Mouse (Mus musculus): ENCODE results near the gene Limch1. TPM values are rescaled to one million over a fixed set of nuclear protein-coding genes. Genes with fewer than 3 reads are reported as not detected.

The Limch1 gene
- total RNA-seq, 2 experiments from 2014 or later = 121 to 127 TPM

DNA sequence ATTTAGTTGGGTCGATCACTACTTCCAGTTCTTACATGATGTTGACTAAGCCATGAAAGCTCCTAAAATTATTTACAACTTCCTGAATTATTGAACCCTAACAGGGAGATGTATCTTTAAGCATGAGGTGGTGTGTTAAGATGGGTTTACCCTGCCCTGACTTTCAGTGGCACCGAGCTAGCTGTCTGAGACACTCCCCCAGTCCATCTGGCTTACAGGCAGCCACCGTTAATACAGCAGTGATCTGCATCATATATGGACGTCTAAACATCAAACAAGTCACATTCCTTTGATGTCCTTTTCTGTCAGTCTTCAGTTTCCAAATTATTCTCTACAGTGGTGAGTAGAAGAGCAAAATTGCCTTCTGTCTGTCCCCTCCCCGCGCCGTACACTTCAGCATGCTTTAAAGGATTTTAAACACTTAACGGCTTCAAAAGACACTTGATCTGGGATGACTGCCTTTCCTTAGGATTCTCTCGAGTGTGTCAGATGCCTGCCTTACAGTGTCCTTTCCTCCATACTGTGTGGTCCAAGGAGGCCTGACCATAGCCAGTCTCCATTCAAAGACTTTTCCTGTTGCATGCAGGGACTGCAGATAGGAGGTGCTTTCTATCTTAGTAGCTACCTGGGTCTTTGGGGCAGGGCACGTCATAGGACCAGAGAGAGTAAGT, 187.6 kb downstream of the Limch1 start:
- intact Hi-C loops (cut with DNase I) = no loop called here
- no peak for DNase-seq (ENCODE audit: extremely low spot score in 1 of 2, low spot score in 2 of 2)
- no peak overlapping the region for H3K4me3 ChIP-seq
- no peak for TF ChIP-seq CTCF (IDR thresholded peaks at IDR 0.05)
- H3K27ac ChIP-seq = no peak overlapping the region

DNA sequence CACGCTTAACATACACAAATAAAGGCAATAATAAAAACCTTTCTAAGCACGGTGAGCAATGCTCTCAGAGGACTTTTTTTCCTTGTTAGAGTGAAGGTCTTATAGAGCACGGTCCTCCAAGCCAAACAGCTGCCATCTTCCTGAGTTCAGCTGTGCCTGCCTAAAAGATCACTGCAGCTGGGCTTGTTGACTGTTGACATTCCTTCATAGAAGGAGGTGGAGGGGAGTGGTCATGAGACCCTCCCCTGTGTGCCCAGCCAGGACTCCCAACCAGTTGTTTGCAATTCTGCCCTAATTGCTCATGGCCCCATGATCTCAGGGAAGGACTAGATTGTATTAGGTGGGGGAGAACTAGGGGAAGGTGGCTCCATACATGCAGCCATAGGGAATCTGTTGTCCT, 189.0 kb downstream of the Limch1 start:
- H3K4me3 ChIP-seq = no peak overlapping the region
- intact Hi-C loops (cut with DNase I) = no loop called here
- H3K27ac ChIP-seq = no peak overlapping the region
- no peak for DNase-seq (ENCODE audit: extremely low spot score in 1 of 2, low spot score in 2 of 2)
- no peak for TF ChIP-seq CTCF (IDR thresholded peaks at IDR 0.05)

DNA sequence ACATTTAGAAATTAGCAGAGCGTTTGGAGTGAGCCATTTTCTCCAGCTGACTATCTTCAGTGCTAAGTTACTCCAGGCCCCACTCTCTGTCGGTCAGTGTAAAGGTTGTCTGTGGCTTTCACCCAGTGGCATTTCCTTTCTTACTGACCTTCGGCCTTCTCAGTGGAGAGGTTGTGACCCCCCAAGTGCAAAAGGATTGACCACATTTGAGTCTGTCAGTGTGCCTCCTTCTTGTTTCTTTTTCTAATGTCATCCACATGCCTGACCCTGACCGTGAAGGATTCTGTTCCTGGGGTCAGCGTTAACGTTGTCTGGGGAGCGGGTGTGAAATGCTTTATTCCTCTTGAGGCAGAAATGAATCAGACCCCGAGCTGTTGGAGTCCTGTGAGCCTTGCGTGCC, 191.7 kb downstream of the Limch1 start:
- Histone ChIP-seq H3K4me3 (no peak overlapping the region), H3K27ac (no peak overlapping the region)
- TF ChIP-seq CTCF (IDR thresholded peaks at IDR 0.05) = no peak
- no peak for DNase-seq (ENCODE audit: extremely low spot score in 1 of 2, low spot score in 2 of 2)
- intact Hi-C loops (cut with DNase I) = no loop called here

DNA sequence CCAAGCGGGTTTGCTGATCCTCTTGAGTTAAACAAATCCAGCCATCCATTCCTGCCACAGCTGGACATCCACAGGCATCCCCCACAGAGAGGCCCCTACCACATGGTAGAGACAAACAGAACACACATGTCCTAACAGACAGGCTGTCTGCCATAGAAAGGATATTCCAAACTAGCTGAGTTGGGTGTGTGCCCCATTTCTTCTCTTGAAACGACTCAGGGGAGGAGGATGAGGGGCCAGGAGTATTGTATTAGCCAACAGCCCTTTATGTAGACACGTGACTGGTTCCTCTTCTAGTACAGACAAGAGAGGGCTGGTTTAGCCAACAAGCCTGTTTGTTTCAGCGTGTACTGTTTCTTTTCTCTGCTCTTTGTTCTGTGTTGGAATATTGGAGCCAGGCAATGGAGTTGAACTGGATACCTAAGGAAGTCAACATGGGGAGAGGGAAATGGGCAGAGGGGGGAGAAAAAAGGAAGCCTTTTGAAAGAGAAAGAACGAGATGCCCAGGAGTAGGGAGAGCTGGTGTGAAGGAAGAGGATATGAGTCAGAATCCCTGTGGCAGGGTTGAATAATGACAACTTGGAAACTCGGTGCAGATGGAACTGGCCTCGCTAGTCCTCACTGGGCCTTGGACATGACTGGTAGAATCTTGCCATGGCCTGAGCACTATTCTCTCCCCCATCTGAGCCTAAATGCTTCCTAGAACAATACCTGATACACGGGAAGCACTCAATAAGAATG, 196.3 kb downstream of the Limch1 start:
- H3K27ac ChIP-seq = no peak overlapping the region
- no peak for DNase-seq (ENCODE audit: extremely low spot score in 1 of 2, low spot score in 2 of 2)
- TF ChIP-seq CTCF (IDR thresholded peaks at IDR 0.05) = no peak
- H3K4me3 ChIP-seq = no peak overlapping the region
- intact Hi-C loops (cut with DNase I) = no loop called here

DNA sequence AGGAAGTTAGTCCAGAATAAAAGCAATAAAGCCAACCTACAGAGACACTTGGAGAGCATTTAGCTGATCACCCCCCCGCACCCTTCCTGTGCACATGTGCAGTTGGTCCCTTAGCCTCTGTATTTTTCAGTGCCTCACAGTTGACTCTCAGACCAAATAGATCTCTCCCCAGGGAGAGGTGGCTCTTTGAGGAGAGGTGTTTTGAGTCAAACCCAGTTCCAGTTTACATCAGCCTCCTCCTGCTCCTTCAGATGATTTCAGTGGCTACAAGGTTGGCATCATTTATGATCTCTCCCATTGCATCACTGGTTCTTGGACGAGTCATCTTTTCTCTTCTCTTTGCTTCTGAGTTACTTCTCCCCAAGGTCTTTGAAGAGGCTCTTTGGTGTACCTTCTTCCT, 197.3 kb downstream of the Limch1 start:
- Histone ChIP-seq H3K4me3 (no peak overlapping the region), H3K27ac (no peak overlapping the region)
- intact Hi-C loops (cut with DNase I) = no loop called here
- TF ChIP-seq CTCF (IDR thresholded peaks at IDR 0.05) = no peak
- DNase-seq (ENCODE audit: extremely low spot score in 1 of 2, low spot score in 2 of 2) = no peak

DNA sequence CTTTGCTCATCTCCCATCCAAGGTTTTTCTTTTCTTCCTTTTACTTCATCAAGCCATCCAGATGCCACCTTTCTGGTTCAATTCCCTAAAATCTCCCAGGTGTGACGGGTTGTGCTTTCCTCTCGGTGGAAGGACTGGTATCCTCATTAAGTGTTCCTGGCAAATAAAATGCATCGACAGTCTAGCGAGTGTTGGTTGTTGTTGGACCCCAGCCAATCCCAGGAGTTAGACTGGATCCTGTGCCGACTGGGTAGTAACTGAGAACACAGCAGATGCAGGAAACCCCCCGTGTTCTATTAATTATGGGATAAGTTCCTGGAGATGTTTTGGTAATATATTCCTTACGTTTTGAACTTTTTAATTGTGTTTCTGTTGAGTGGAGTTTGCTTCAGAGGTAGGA, 197.9 kb downstream of the Limch1 start:
- H3K27ac ChIP-seq = no peak overlapping the region
- intact Hi-C loops (cut with DNase I) = no loop called here
- TF ChIP-seq CTCF (IDR thresholded peaks at IDR 0.05) = no peak
- H3K4me3 ChIP-seq = no peak overlapping the region
- no peak for DNase-seq (ENCODE audit: extremely low spot score in 1 of 2, low spot score in 2 of 2)

DNA sequence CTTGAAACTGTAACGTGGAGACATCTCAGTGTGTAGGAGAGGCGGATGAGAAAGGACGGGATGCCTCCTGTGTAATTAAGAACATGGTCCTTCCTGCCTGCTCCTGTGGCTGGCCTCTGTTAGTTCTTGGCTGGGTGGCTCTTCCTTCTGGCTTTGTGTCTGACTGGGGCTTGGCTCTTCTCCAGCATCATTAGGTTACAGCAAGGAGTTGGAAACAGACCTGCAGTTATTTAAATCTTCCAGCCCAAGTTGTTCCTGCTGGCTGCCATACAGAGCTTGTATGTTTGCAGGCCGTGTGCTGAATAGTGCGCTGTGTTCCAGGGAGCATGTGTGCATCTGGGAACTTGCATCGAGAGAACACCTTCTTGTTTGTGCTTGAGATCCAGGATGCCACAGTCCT, 202.3 kb downstream of the Limch1 start:
- no peak for TF ChIP-seq CTCF (IDR thresholded peaks at IDR 0.05)
- no peak overlapping the region for H3K4me3 ChIP-seq
- peak in 1 of 2 experiments; percentile 18 for DNase-seq (ENCODE audit: extremely low spot score in 1 of 2, low spot score in 2 of 2)
- H3K27ac ChIP-seq = no peak overlapping the region; the same call in 1 of the 2 replicates
- intact Hi-C loops (cut with DNase I) = no loop called here

DNA sequence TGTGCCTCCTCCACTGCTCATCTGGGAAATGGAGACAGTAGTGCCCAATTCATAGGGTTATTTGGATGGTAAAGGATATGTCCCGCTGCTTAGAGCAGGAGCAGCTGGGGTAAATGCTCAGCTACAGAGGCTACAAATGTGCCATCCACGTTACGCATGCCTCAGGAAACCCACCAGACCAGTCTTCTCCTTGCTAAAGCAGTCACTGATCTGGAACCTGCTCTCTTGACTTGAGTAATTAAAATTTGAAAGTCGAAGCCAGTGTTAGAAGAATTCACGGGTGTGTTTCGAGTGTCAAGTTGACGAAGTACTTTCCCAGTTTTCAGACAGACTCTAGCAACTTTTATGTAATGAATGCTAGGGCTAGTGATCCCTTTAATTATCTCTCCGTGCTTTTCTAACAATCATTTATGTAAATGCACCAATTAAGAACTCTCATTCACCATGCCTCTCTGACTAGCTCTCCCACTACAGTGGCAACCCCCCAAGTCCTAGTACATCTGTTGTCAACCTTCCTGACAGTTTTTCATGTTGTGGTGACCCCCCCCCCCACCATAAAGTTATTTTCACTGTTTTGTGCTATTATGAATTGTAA, 203.6 kb downstream of the Limch1 start:
- DNase-seq (ENCODE audit: extremely low spot score in 1 of 2, low spot score in 2 of 2) = no peak
- Histone ChIP-seq H3K4me3 (no peak overlapping the region), H3K27ac (no peak overlapping the region)
- intact Hi-C loops (cut with DNase I) = no loop called here
- no peak for TF ChIP-seq CTCF (IDR thresholded peaks at IDR 0.05)

DNA sequence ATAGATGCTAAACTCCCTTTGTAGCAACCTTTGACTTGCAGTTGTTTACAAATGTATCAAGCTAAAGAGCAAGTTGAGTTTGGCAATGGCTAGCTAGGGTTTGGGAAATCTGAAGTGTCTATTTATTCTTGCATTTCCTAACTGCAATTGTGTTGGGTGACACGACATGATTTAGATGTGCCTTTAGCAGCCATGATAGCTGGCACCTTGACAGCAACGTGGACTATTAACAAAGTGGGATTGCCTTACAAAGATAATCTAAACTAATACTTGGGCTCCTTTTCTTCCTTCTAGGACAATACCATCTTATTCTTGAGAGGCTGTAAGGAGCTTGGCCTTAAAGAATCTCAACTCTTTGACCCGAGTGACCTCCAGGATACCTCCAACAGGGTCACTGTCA, 207.7 kb downstream of the Limch1 start:
- H3K4me3 ChIP-seq = no peak overlapping the region
- intact Hi-C loops (cut with DNase I) = no loop called here
- TF ChIP-seq CTCF (IDR thresholded peaks at IDR 0.05) = no peak
- no peak for DNase-seq (ENCODE audit: extremely low spot score in 1 of 2, low spot score in 2 of 2)
- no peak overlapping the region for H3K27ac ChIP-seq

DNA sequence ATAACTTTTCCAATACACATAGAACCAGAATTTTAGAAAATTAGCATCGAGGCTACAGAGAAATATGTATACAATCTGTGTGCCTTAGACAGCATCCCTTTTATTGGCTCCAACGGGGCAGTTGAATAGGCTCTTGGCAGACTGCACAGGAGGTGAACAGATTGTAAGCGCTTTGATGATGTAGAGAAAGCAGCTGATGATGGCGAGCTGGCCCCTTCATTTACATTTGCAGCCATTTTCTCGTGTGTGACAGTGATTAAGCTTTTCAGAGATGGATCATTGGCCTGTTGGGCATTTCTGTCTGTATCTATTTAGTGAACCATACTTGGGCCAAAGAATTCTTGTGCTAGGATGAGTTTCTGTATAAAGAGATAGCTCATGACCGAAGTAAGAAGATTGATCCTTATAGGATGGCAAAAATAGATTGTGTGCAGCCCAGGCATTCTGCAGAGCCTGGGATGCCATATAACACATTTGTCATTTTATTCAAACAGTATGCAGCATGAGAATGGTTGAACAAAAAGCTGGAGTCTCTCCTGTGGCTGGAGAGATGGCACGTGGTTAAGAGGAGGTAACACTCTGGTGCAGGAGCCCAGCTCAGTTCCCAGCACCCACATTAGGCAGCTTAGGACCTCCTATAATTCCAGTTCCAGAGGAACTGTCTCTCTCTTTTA, 208.5 kb downstream of the Limch1 start:
- Histone ChIP-seq H3K27ac (no peak overlapping the region), H3K4me3 (no peak overlapping the region)
- no peak for DNase-seq (ENCODE audit: extremely low spot score in 1 of 2, low spot score in 2 of 2)
- no peak for TF ChIP-seq CTCF (IDR thresholded peaks at IDR 0.05)
- intact Hi-C loops (cut with DNase I) = no loop called here

DNA sequence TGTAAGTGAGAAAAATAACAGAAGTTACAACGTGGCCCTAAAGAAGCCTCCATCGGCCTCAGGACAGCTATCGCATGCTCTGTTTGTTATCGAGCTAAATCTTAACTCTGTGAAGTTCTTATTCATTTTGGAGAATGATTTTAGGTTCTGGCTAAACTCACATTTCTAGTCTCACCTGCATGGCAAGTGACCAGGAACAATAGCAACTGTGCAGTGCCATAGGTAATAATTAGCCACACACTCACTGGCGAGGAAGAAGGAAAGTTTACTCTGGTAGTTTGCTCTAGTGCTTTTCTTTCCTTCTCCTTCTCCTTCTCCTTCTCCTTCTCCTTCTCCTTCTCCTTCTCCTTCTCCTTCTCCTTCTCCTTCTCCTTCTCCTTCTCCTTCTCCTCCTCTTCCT, 209.6 kb downstream of the Limch1 start:
- H3K4me3 ChIP-seq = no peak overlapping the region
- H3K27ac ChIP-seq = no peak overlapping the region
- TF ChIP-seq CTCF (IDR thresholded peaks at IDR 0.05) = no peak
- intact Hi-C loops (cut with DNase I) = no loop called here
- DNase-seq (ENCODE audit: extremely low spot score in 1 of 2, low spot score in 2 of 2) = no peak

DNA sequence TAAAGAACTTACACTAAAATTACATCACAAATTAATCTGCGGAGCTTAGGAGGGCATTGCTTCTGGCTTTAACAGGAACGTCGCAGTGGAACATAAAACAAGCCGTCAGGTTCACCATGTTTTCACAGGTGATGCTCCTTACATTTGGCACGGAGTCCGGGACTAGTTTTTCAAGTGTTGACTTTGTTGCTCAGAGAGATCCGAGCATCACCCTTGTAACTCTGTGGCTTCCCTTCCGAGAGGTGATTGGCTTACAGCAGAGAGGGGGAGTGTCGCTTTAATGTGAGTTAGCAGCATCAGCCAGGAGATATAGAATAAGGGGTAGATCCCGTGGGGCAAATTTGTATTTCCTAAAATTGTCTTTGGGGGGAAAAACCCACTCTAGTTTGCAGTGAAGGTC, 212.0 kb downstream of the Limch1 start:
- Histone ChIP-seq H3K4me3 (no peak overlapping the region), H3K27ac (no peak overlapping the region)
- TF ChIP-seq CTCF (IDR thresholded peaks at IDR 0.05) = no peak
- DNase-seq (ENCODE audit: extremely low spot score in 1 of 2, low spot score in 2 of 2) = no peak
- intact Hi-C loops (cut with DNase I) = no loop called here

Measured in left cerebral cortex, adult 2 months (tissue).